Mouse (Mus musculus) spleen, adult 2 months (tissue): Measurements from ENCODE around the gene Qtrt2. TPM values are rescaled to one million over a fixed set of nuclear protein-coding genes. Genes with fewer than 3 reads are reported as not detected.

Source experiments
- DNase-seq, 2 experiments: peaks; one replicate each; pipeline versions ENCODE4 v3.0.0 to v3.0.0-alpha.2; 2012 to 2021; ENCODE audit warnings: low spot score in 2 of 2, low read depth in 1 of 2
- H3K27ac ChIP-seq: fragments of 200-500 bp; 2 replicates; pipeline ENCODE4 v1.5.1; 2012; ENCODE audit warnings: low read length, inconsistent platforms; ENCODE audit not compliant: insufficient read depth
- H3K27me3 ChIP-seq: fragments of 200-500 bp; 2 replicates; pipeline ENCODE4 v1.6.1; 2012; ENCODE audit warnings: mild to moderate bottlenecking, moderate library complexity, low read length, inconsistent platforms; ENCODE audit not compliant: control insufficient read depth, insufficient read depth
- H3K36me3 ChIP-seq: fragments of 200-500 bp; 2 replicates; pipeline ENCODE4 v1.6.1; 2012; ENCODE audit warnings: mild to moderate bottlenecking, low read length, inconsistent platforms; ENCODE audit not compliant: control insufficient read depth, insufficient read depth
- H3K4me1 ChIP-seq: fragments of 200-500 bp; 2 replicates; pipeline ENCODE4 v1.6.1; 2011; ENCODE audit warnings: inconsistent platforms; ENCODE audit not compliant: control insufficient read depth, insufficient read depth, insufficient read length
- H3K4me3 ChIP-seq: fragments of 200-500 bp; 2 replicates; pipeline ENCODE4 v1.5.1; 2011; ENCODE audit warnings: mild to moderate bottlenecking, inconsistent platforms; ENCODE audit not compliant: insufficient read depth, insufficient read length; ENCODE audit errors: extremely low read depth
- CTCF ChIP-seq: fragments of 200-500 bp; IDR thresholded peaks from 2 replicates; pipeline ENCODE4 v1.5.1; 2011; ENCODE audit warnings: mild to moderate bottlenecking, inconsistent platforms; ENCODE audit not compliant: insufficient read depth, insufficient read length, insufficient replicate concordance; ENCODE audit errors: extremely low read depth
- POLR2A ChIP-seq: fragments of 200-500 bp; IDR thresholded peaks from 2 replicates; pipeline ENCODE4 v1.6.1; 2011; ENCODE audit warnings: low read depth, low read length, inconsistent platforms
- WGBS: fragments of 180-500 bp; shearing (Covaris S2); methylation state at CpG from one replicate; pipeline ENCODE4 v1.1.7; 2018; 5-methylcytosine and 5-hydroxymethylcytosine counted together
- polyA plus RNA-seq: library from polyadenylated mRNA; depleted of rRNA; stranded (reverse); fragments of >200 nt; gene quantifications from 2 replicates; pipeline ENCODE4 v1.2.3, GENCODE M21; 2012

Gene Qtrt2
- polyA plus RNA-seq, 1 experiment, result 13.6 TPM

DNA sequence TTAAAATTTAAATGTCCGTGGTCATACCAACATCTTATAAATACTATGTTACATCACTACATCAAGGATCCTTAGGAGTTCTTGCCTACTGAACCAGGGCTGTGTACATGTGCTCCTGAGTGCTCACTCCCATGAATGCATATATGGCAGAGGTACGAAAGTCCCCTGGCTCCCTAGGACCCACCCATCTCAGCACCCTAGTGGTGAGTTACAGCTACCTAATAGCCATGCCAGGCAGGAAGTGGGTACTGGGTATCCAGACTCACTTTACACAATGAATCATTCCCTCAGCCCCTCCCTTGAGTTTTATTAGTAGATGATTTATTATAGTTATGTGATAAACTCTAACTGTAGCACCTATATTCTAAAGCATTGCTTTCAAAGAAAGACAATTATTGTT, 44.3 kb downstream of the Qtrt2 start:
- Histone ChIP-seq H3K27ac (no peak overlapping the region), H3K36me3 (peaks cover 4% of the 10 kb centered on the region), H3K27me3 (no peaks in the 10 kb centered on the region), H3K4me3 (no peak overlapping the region), H3K4me1 (no peaks in the 10 kb centered on the region)
- WGBS, result 91% methylated on average over 2 of the region's 2 CpGs
- DNase-seq, result no peak
- TF ChIP-seq CTCF (no peak), POLR2A (no peak)

- no peaks in the 10 kb centered on the region for H3K27me3 ChIP-seq
- WGBS, result 69% methylated on average over 3 of the region's 3 CpGs
- no peak overlapping the region for H3K4me3 ChIP-seq
- peaks cover 5% of the 10 kb centered on the region for H3K36me3 ChIP-seq
- DNase-seq, result no peak
- no peak overlapping the region for H3K27ac ChIP-seq
- TF ChIP-seq CTCF (no peak), POLR2A (no peak)
- no peaks in the 10 kb centered on the region for H3K4me1 ChIP-seq
Measured at GRCm38 (mm10) chr16:43881636-43882035, 45.0 kb downstream of the Qtrt2 start.

- no peaks in the 10 kb centered on the region for H3K4me1 ChIP-seq
- H3K4me3 ChIP-seq, result no peak overlapping the region
- H3K27me3 ChIP-seq, result no peaks in the 10 kb centered on the region
- no peak overlapping the region for H3K27ac ChIP-seq
- WGBS, result 73% methylated on average over 6 of the region's 6 CpGs
- no peak for DNase-seq
- peaks cover 11% of the 10 kb centered on the region for H3K36me3 ChIP-seq
- TF ChIP-seq POLR2A (no peak), CTCF (no peak)
Measured at GRCm38 (mm10) chr16:43879769-43880168, 46.8 kb downstream of the Qtrt2 start.

- no peak for TF ChIP-seq POLR2A
- no peak for TF ChIP-seq CTCF
- no peaks in the 10 kb centered on the region for H3K4me1 ChIP-seq
- 88% methylated on average over 7 of the region's 7 CpGs for WGBS
- H3K4me3 ChIP-seq, result no peak overlapping the region
- DNase-seq, result no peak
- H3K27me3 ChIP-seq, result no peaks in the 10 kb centered on the region
- no peak overlapping the region for H3K27ac ChIP-seq
- peaks cover 16% of the 10 kb centered on the region for H3K36me3 ChIP-seq
Measured at GRCm38 (mm10) chr16:43871419-43871818, 55.2 kb downstream of the Qtrt2 start.

DNA sequence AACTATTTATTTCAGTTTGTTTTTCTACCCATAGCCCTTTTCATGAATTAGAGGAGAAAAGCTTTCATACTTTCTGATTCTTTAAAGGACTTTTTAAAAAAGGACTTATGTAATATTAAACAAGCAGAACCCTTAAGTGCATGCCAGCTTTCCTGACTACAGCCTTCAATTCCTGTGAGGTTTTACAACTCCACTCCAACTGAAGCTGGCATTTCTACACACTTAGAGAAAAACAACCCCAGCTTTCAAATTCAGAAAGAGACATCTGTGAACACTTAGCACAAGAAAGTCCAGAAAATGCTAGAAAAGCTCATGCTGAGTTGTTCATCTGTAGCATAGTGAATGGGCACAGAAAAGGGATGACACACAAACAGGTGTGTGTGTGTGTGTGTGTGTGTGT, 56.8 kb downstream of the Qtrt2 start:
- no peaks in the 10 kb centered on the region for H3K27me3 ChIP-seq

GRCm38 (mm10) chr16:43860624-43861023, 66.0 kb downstream of the Qtrt2 start:
- WGBS, result 83% methylated on average over 6 of the region's 6 CpGs
- Histone ChIP-seq H3K4me1 (no peaks in the 10 kb centered on the region), H3K27me3 (no peaks in the 10 kb centered on the region), H3K36me3 (peaks cover 8% of the 10 kb centered on the region), H3K4me3 (no peak overlapping the region), H3K27ac (no peak overlapping the region)
- TF ChIP-seq POLR2A (no peak), CTCF (no peak)
- DNase-seq, result no peak

More for the DNA sequence above, 56.8 kb downstream of the Qtrt2 start:
- Histone ChIP-seq H3K36me3 (peaks cover 12% of the 10 kb centered on the region), H3K27ac (no peak overlapping the region), H3K4me3 (no peak overlapping the region), H3K4me1 (no peaks in the 10 kb centered on the region)
- TF ChIP-seq POLR2A, result no peak
- no peak for TF ChIP-seq CTCF
- DNase-seq, result no peak

DNA sequence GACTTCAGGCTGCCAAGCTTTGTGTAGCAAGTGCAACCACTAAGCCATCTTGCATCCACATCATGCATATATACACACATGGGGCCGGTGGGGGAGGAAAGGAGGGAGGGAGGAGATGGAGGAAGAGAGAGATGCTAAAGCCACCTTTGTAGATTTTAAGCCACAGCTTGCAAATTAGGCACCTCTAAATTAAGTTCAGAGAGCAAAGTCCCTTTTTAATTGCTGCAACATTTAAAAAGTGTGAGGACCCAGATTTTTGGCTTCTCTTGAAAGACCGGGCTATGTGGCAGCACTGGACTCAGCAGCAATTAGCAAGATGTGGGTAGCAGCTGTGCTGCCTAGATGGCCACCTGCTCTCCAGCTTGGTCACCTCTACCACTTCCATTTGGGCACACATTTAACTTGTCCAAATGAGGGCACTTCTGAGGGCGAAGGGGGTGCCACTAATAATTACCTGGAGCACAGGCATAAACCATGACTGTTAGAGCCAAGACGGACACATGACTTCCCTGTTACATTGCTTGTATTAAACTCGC, 67.6 kb downstream of the Qtrt2 start:
- H3K36me3 ChIP-seq, result peaks cover 8% of the 10 kb centered on the region
- H3K27ac ChIP-seq, result no peak overlapping the region
- no peak overlapping the region for H3K4me3 ChIP-seq
- 90% methylated on average over 5 of the region's 5 CpGs for WGBS
- no peak for DNase-seq
- TF ChIP-seq POLR2A, result no peak
- TF ChIP-seq CTCF, result no peak
- H3K27me3 ChIP-seq, result no peaks in the 10 kb centered on the region
- H3K4me1 ChIP-seq, result no peaks in the 10 kb centered on the region
